Mouse (Mus musculus): ENCODE measurements around the gene Clps.

DNA sequence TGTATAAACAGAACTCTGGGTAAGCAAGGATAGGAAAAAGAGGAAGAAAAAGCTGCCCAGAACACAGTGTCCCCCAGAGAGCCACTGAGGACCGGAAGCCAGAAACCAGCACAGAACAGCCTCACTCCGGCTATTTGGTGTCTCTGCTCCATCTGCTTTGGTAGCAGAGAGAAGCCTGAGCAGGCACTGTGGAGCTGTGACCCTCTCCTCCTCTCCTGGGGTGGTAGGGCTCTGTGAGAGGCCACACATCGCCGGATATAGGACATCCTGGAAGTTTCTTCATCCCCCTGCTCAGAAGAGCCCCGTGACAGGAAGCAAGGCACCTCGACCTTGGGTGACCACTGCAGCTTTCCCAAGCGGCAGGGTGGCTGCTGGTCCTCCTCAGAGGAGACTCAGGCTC is 46.7 kb downstream of the Clps start:
- TF ChIP-seq CTCF (conservative IDR thresholded peaks at IDR 0.05; ENCODE audit: low read length) = no peak
- no peak for TF ChIP-seq NANOG (IDR thresholded peaks at IDR 0.05; ENCODE audit: borderline replicate concordance, low read length)
